Mouse (Mus musculus) forebrain, postnatal 0 days (tissue): ENCODE measurements around the gene Acsbg2. TPM values are rescaled to one million over a fixed set of nuclear protein-coding genes. Genes with fewer than 3 reads are reported as not detected.
A peak's percentile ranks its signal among the peaks of the same experiment; 100 is the strongest.

Source experiments
- ATAC-seq: fragments of 200-750 bp; cut with Nextera tagmentation; 2 replicates; pipeline ENCODE4 v1.8.0; 2017; ENCODE audit warnings: mild to moderate bottlenecking, moderate library complexity
- DNase-seq: peaks from one replicate; pipeline ENCODE4 v3.0.0-alpha.2; 2015
- H3K27ac ChIP-seq: fragments of 300-500 bp; sonication (generic); 2 replicates; pipeline ENCODE4 v1.5.1; 2014; ENCODE audit warnings: low read depth, mild to moderate bottlenecking, antibody characterized with exemption, low read length, moderate library complexity, mixed read lengths
- H3K27me3 ChIP-seq: fragments of 300-500 bp; sonication (generic); 2 replicates; pipeline ENCODE4 v1.6.1; 2014; ENCODE audit warnings: mild to moderate bottlenecking, low read length, mixed read lengths; ENCODE audit not compliant: insufficient read depth
- H3K36me3 ChIP-seq: fragments of 300-500 bp; sonication (generic); 2 replicates; pipeline ENCODE4 v1.6.1; 2014; ENCODE audit warnings: mild to moderate bottlenecking, moderate library complexity; ENCODE audit not compliant: insufficient read depth
- H3K4me1 ChIP-seq: fragments of 300-500 bp; sonication (generic); 2 replicates; pipeline ENCODE4 v1.6.1; 2014; ENCODE audit warnings: antibody characterized with exemption; ENCODE audit not compliant: insufficient read depth
- H3K4me2 ChIP-seq: fragments of 300-500 bp; sonication (generic); 2 replicates; pipeline ENCODE4 v1.6.1; 2014; ENCODE audit warnings: low read depth, mild to moderate bottlenecking, moderate library complexity
- H3K4me3 ChIP-seq: fragments of 300-500 bp; sonication (generic); 2 replicates; pipeline ENCODE4 v1.5.1; 2014; ENCODE audit warnings: low read depth, low read length, mixed read lengths
- H3K9ac ChIP-seq: fragments of 300-500 bp; sonication (generic); 2 replicates; pipeline ENCODE4 v1.6.1; 2014; ENCODE audit warnings: mild to moderate bottlenecking
- H3K9me3 ChIP-seq: fragments of 300-500 bp; sonication (generic); 2 replicates; pipeline ENCODE4 v1.6.1; 2016; ENCODE audit warnings: low read length
- CTCF ChIP-seq: sonication (generic); IDR thresholded peaks from 2 replicates; pipeline ENCODE4 v1.5.1; 2016; ENCODE audit warnings: antibody characterized with exemption, control low read depth, low read depth
- WGBS: fragments of 180-500 bp; shearing (Covaris S2); extraction: QIAGEN DNeasy Blood & Tissue Kit; methylation state at CpG from one replicate; pipeline ENCODE4 v1.1.7; 2014; 5-methylcytosine and 5-hydroxymethylcytosine counted together
- polyA plus RNA-seq: library from polyadenylated mRNA; unstranded; fragments of >200 nt; fragmentation: Nextera tagmentation; extraction: Ambion mirVana; gene quantifications from 2 replicates; pipeline ENCODE4 v1.2.1, GENCODE M21; 2015
- total RNA-seq: library from RNA; depleted of rRNA; stranded (reverse); fragments of >200 nt; gene quantifications from 2 replicates; pipeline ENCODE4 v1.2.3, GENCODE M21; 2014

The Acsbg2 gene
- total and polyA plus RNA-seq, 2 experiments from 2014 or later = not detected

DNA sequence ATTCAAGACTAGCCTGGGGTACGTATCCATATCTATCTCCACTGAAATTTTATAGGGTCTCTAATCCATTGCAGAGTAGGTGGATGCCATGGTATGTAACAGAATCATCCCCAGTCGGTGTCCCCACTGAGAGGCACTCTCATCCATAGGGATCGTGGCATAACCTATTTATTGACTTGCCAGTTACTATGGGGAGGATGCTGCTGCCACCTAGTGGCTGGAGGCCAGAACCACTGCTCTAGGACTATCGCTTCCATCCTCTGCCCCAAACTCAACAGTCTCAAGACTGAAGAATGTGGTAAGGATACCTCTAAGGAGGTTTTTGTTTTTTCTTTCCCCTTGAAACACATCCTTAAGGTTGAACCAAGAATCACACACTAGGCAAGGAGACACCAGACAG, 16.0 kb downstream of the Acsbg2 start:
- WGBS = 52% methylated on average over 4 of the region's 4 CpGs
- Histone ChIP-seq H3K9me3 (no peaks in the 10 kb centered on the region), H3K36me3 (no peaks in the 10 kb centered on the region), H3K4me1 (no peaks in the 10 kb centered on the region), H3K9ac (no peak overlapping the region), H3K27ac (no peak overlapping the region), H3K27me3 (no peaks in the 10 kb centered on the region), H3K4me3 (no peak overlapping the region), H3K4me2 (no peak overlapping the region)
- no peak; the same call in 1 of the 2 replicates for ATAC-seq
- peak; percentile 52 for DNase-seq
- TF ChIP-seq CTCF = peak; percentile 75

DNA sequence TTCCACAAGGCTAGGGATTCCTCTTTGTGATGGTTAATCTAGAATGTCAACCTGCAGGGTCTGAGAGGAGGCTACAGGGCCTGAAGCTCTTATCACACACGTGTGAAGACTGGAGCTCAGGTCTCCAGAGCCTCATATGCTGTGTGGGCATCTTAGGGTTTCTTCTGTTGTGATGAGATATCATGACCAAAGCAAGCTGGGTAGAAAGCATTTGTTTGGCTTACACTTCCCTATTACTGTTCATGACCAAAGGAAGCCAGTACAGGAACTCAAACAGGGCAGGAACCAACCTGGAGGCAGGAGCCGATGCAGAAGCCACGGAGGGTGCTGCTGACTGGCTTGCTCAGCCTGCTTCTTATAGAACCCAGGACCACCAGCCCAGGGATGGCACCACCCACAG, 18.8 kb downstream of the Acsbg2 start:
- Histone ChIP-seq H3K27me3 (no peaks in the 10 kb centered on the region), H3K4me3 (no peak overlapping the region), H3K36me3 (no peaks in the 10 kb centered on the region), H3K4me1 (no peaks in the 10 kb centered on the region), H3K4me2 (no peak overlapping the region), H3K27ac (no peak overlapping the region), H3K9ac (no peak overlapping the region), H3K9me3 (no peaks in the 10 kb centered on the region)
- no peak for TF ChIP-seq CTCF
- ATAC-seq = no peak
- WGBS = 82% methylated on average over 3 of the region's 3 CpGs
- no peak for DNase-seq

DNA sequence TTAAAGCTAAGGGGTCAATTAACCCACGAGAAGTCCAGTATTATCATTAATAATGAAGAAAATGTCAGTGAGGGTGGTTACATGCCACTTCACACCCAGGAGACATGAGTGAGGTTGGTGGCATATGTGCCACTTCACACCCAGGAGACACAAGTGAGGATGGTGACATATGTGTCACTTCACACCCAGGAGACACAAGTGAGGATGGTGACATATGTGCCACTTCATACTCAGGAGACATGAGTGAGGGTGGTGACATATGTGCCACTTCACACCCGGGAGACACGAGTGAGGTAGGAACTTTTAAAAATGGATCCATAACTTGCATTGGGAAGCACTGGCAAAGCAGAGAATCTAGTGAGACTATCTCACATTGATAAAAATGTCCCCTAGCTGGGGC, 23.1 kb downstream of the Acsbg2 start:
- H3K4me2 ChIP-seq = no peak overlapping the region
- H3K4me3 ChIP-seq = no peak overlapping the region
- no peaks in the 10 kb centered on the region for H3K4me1 ChIP-seq
- no peak overlapping the region for H3K27ac ChIP-seq
- no peak overlapping the region for H3K9ac ChIP-seq
- ATAC-seq (peak; percentile 65; the same call in 1 of the 2 replicates), DNase-seq (no peak)
- no peaks in the 10 kb centered on the region for H3K9me3 ChIP-seq
- H3K36me3 ChIP-seq = no peaks in the 10 kb centered on the region
- H3K27me3 ChIP-seq = no peaks in the 10 kb centered on the region
- TF ChIP-seq CTCF = no peak
- 62% methylated on average over 3 of the region's 3 CpGs for whole genome bisulfite sequencing

DNA sequence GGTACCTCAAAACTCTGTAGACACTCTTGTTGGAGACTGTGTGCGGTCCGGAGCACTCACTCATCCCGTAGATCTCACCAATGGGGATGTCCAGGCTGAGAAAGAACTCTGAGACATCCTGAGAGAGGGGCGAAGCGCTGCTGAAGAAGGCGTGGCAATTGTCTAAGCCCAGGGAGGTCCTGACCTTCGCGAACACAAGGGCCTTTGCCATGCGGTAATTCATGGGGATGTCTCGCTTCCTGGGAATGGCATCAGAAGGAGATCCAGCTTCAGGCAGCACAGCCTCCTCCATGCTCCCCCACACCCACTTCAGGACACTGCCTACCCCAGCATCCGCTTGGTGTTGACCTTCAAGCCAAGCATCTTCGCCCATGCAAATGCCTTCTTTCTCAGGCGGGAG, 24.5 kb downstream of the Acsbg2 start:
- TF ChIP-seq CTCF = no peak
- H3K4me3 ChIP-seq = no peak overlapping the region
- no peak overlapping the region for H3K27ac ChIP-seq
- WGBS = 86% methylated on average over 13 of the region's 13 CpGs
- H3K9ac ChIP-seq = no peak overlapping the region
- no peak for DNase-seq
- no peaks in the 10 kb centered on the region for H3K9me3 ChIP-seq
- no peaks in the 10 kb centered on the region for H3K36me3 ChIP-seq
- H3K27me3 ChIP-seq = no peaks in the 10 kb centered on the region
- no peak for ATAC-seq
- no peaks in the 10 kb centered on the region for H3K4me1 ChIP-seq
- H3K4me2 ChIP-seq = no peak overlapping the region

DNA sequence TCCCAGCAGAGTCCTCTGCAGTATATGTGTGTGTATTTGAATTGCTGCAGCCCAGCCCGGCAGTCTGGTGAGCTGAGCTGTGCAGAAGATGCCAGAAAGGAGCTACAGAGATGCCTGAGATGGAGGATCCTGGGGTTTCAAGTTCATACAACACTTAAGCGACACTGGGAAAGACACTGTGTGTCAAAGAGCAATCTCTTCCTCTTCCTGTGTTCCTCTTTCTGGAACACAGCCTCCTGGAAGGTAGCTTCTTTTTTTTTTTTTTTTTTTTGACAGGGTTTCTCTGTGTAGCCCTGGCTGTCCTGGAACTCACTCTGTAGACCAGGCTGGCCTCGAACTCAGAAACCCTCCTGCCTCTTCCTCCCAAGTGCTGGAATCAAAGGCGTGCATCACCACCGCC, 25.5 kb downstream of the Acsbg2 start:
- H3K4me3 ChIP-seq = no peak overlapping the region
- H3K4me2 ChIP-seq = no peak overlapping the region
- no peaks in the 10 kb centered on the region for H3K4me1 ChIP-seq
- H3K36me3 ChIP-seq = no peaks in the 10 kb centered on the region
- H3K9me3 ChIP-seq = no peaks in the 10 kb centered on the region
- no peak for TF ChIP-seq CTCF
- WGBS = 90% methylated on average over 5 of the region's 5 CpGs
- no peak overlapping the region for H3K9ac ChIP-seq
- no peak for DNase-seq
- H3K27me3 ChIP-seq = no peaks in the 10 kb centered on the region
- H3K27ac ChIP-seq = no peak overlapping the region
- no peak for ATAC-seq

DNA sequence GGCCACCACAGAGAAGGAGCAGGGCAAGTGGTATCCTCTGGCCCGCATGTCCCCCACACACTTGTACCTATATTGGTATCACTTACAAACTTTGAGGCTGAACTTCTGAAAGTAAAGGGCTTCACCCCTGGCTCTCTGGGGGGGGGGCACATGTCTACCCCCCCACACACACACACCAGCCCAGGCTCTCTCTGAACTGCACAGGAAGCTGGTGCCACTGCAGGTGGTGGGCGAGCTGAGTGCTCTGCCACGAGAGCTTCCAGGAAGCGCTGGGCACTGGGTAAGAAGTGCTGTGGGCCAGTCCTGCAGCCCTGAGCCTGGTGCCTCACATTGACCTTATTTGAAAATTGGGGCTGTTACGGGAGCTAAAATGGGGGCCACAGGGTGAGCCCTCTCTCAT, 30.6 kb downstream of the Acsbg2 start:
- Histone ChIP-seq H3K4me3 (no peak overlapping the region), H3K4me2 (no peak overlapping the region), H3K9ac (no peak overlapping the region), H3K36me3 (no peaks in the 10 kb centered on the region), H3K9me3 (no peaks in the 10 kb centered on the region), H3K27ac (no peak overlapping the region), H3K4me1 (no peaks in the 10 kb centered on the region), H3K27me3 (no peaks in the 10 kb centered on the region)
- 97% methylated on average over 5 of the region's 5 CpGs for WGBS
- no peak for TF ChIP-seq CTCF
- ATAC-seq (no peak), DNase-seq (no peak)

DNA sequence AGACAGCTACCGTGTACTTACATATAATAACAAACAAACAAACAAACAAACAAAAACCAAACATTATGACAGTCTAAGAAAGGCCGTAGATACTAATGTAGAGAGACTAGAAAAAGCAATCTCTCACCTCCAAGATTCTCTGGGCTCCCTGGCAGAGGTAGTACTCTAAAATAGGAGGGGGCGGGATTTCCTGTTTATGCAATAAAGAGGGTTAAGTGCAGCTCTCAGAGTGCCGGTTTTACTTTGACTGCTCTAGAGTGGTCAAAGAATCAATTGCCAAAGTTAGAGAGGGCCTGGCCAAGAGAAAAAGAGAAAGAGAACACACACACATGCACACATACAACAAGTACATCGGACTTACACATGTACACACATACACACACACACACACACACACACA, 32.1 kb downstream of the Acsbg2 start:
- DNase-seq = no peak
- no peak for TF ChIP-seq CTCF

DNA sequence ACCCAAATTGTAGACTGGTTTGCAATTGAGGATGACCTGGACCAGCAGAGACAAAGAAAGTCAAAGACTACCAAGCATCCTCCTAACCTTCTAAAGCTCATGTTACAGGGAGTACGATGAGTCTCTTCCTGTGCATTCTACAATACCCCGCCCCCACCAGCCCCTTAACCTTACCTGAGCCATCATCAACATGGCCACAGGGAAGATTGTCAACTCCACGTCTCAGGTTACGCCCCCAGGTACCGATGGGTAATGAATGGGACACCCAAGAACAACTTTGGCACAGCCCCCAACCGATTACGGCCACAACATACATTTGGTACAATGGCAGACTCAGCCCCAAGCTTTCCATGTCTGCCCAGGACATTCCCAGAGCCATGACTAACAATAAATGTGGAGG, 33.7 kb downstream of the Acsbg2 start:
- H3K27ac ChIP-seq = no peak overlapping the region
- DNase-seq = no peak
- H3K27me3 ChIP-seq = no peaks in the 10 kb centered on the region
- no peak overlapping the region for H3K4me2 ChIP-seq
- H3K9me3 ChIP-seq = no peaks in the 10 kb centered on the region
- no peak overlapping the region for H3K9ac ChIP-seq
- no peak overlapping the region for H3K4me3 ChIP-seq
- no peaks in the 10 kb centered on the region for H3K4me1 ChIP-seq
- no peaks in the 10 kb centered on the region for H3K36me3 ChIP-seq
- ATAC-seq = no peak
- no peak for TF ChIP-seq CTCF
- WGBS = 87% methylated on average over 7 of the region's 7 CpGs

More for the DNA sequence above, 32.1 kb downstream of the Acsbg2 start:
- 86% methylated on average over 5 of the region's 5 CpGs for WGBS
- H3K27me3 ChIP-seq = no peaks in the 10 kb centered on the region
- H3K4me1 ChIP-seq = no peaks in the 10 kb centered on the region
- no peaks in the 10 kb centered on the region for H3K9me3 ChIP-seq
- H3K4me2 ChIP-seq = no peak overlapping the region
- H3K4me3 ChIP-seq = no peak overlapping the region
- no peak overlapping the region for H3K9ac ChIP-seq
- no peaks in the 10 kb centered on the region for H3K36me3 ChIP-seq
- no peak overlapping the region for H3K27ac ChIP-seq
- ATAC-seq = no peak
